9 mouse cellular contexts compared by ENCODE assay signal in the genomic region with DNA sequence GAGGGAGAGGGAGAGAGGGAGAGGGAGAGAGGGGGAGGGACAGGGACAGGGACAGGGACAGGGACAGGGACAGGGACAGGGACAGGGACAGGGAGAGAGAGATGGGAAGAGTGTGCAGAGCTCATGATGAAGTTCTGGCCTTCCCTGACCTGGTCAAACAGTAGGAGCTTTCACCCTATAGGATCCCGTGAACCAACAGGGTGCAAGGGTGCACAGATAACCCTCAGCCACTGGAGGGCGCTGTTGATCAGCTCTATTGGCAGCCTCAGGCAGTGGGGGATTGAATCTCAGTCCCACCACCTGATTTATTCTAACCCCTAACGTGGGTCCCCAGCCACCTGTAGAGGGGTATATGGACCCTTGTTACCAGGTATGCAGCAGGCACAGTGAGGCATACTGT. TPM values are rescaled to one million over a fixed set of nuclear protein-coding genes. Genes with fewer than 3 reads are reported as not detected.
DNase-seq lines count a peak whose midpoint lies in the region; ATAC-seq and TF ChIP-seq lines count a peak whose summit lies in the region.
"Had no signal": no experiment of that assay in that cellular context is flagged by ENCODE, and none has a peak within 500 bp of the region (broad histone marks: within the 10 kb centered on the region; RNA-seq: fewer than 3 reads in every experiment).

No protein-coding gene starts in this region.

- no peak overlapping the region for H3K4me3 ChIP-seq in embryonic fibroblast, embryonic 13.5 days (ENCODE audit: insufficient read depth, low read length)
- H3K4me3 ChIP-seq in hindbrain, embryonic 11.5 days (ENCODE audit: low read depth, low read length) = no peak overlapping the region
- no peak overlapping the region for H3K4me3 ChIP-seq in midbrain, embryonic 13.5 days (replicated peaks)
- H3K4me3 ChIP-seq in stomach, embryonic 15.5 days (replicated peaks) = no peak overlapping the region
- H3K4me3 ChIP-seq: lung, embryonic 15.5 days had no signal

- TF ChIP-seq CTCF in embryonic fibroblast, embryonic 13.5 days (IDR thresholded peaks at IDR 0.05; ENCODE audit: borderline replicate concordance, insufficient read depth, low read length) = peak; percentile 52; the same call in 1 of the 2 replicates

- DNase-seq in heart, adult 11 months = peak; percentile 91
- DNase-seq in heart, adult 8-10 months (ENCODE audit: low spot score) = no peak
- peak; percentile 33 to 35 for DNase-seq in adrenal gland, postnatal 36 days
- peak; percentile 72 for DNase-seq in hindbrain, embryonic 11.5 days (ENCODE audit: low spot score)
- peak; percentile 21 to 28 for DNase-seq in left cerebral cortex, postnatal 25 days (ENCODE audit: low spot score in 2 of 2)

- 0 out of 2 replicates have a peak, but pooled peaks have one; percentile 38 for ATAC-seq in hindbrain, embryonic 11.5 days (ENCODE audit: low FRiP score)
- ATAC-seq in midbrain, embryonic 13.5 days = 0 out of 2 replicates have a peak, but pooled peaks have one; percentile 37
- ATAC-seq in stomach, embryonic 15.5 days (ENCODE audit: insufficient read depth, low FRiP score, low read depth) = peak; percentile 43

- no peaks in the 10 kb centered on the region for H3K9me3 ChIP-seq in hindbrain, embryonic 11.5 days (ENCODE audit: control insufficient read depth, low read length)
- H3K9me3 ChIP-seq in midbrain, embryonic 13.5 days = peaks cover 4% of the 10 kb centered on the region; the same call in 1 of the 2 replicates
- H3K9me3 ChIP-seq in stomach, embryonic 15.5 days = no peaks in the 10 kb centered on the region
- H3K9me3 ChIP-seq: lung, embryonic 15.5 days had no signal

- H3K27ac ChIP-seq in embryonic fibroblast, embryonic 13.5 days (ENCODE audit: insufficient read depth, low read length) = no peak overlapping the region
- H3K27ac ChIP-seq in hindbrain, embryonic 11.5 days (ENCODE audit: low read depth, low read length) = no peak overlapping the region
- no peak overlapping the region for H3K27ac ChIP-seq in midbrain, embryonic 13.5 days
- H3K27ac ChIP-seq in stomach, embryonic 15.5 days = no peak overlapping the region
- H3K27ac ChIP-seq: lung, embryonic 15.5 days had no signal

- WGBS in hindbrain, embryonic 11.5 days = 10% methylated on average over 3 of the region's 3 CpGs
- 3% methylated on average over 3 of the region's 3 CpGs for WGBS in midbrain, embryonic 13.5 days
- WGBS in stomach, embryonic 15.5 days = 7% methylated on average over 3 of the region's 3 CpGs

- no peaks in the 10 kb centered on the region for H3K27me3 ChIP-seq in hindbrain, embryonic 11.5 days (ENCODE audit: control insufficient read depth, insufficient read depth, low read length)
- H3K27me3 ChIP-seq in midbrain, embryonic 13.5 days = no peaks in the 10 kb centered on the region
- no peaks in the 10 kb centered on the region for H3K27me3 ChIP-seq in stomach, embryonic 15.5 days (replicated peaks)
- H3K27me3 ChIP-seq: lung, embryonic 15.5 days had no signal

- no peaks in the 10 kb centered on the region for H3K4me1 ChIP-seq in embryonic fibroblast, embryonic 13.5 days (ENCODE audit: control insufficient read depth, insufficient read depth, low read length)
- no peaks in the 10 kb centered on the region for H3K4me1 ChIP-seq in hindbrain, embryonic 11.5 days (replicated peaks; ENCODE audit: control insufficient read depth, insufficient read depth, low read length)
- H3K4me1 ChIP-seq in midbrain, embryonic 13.5 days (replicated peaks) = no peaks in the 10 kb centered on the region
- H3K4me1 ChIP-seq in stomach, embryonic 15.5 days = no peaks in the 10 kb centered on the region
- H3K4me1 ChIP-seq: lung, embryonic 15.5 days had no signal

- no peak overlapping the region for H3K4me2 ChIP-seq in hindbrain, embryonic 11.5 days (replicated peaks; ENCODE audit: low read depth, low read length)
- no peak overlapping the region for H3K4me2 ChIP-seq in midbrain, embryonic 13.5 days (replicated peaks)
- H3K4me2 ChIP-seq in stomach, embryonic 15.5 days = no peak overlapping the region
- H3K4me2 ChIP-seq: lung, embryonic 15.5 days had no signal

- H3K36me3 ChIP-seq in hindbrain, embryonic 11.5 days (ENCODE audit: control insufficient read depth, insufficient read depth, low read length) = no peaks in the 10 kb centered on the region
- no peaks in the 10 kb centered on the region for H3K36me3 ChIP-seq in midbrain, embryonic 13.5 days
- no peaks in the 10 kb centered on the region for H3K36me3 ChIP-seq in stomach, embryonic 15.5 days
- H3K36me3 ChIP-seq: lung, embryonic 15.5 days had no signal

- intact Hi-C loops in left cerebral cortex, postnatal 25 days (cut with DNase I) = loop anchor here (5.0 kb wide), 1 partner anchor 86 kb away; no protein-coding TSS in a partner anchor

- no peak for TF ChIP-seq POLR2A in embryonic fibroblast, embryonic 13.5 days (IDR thresholded peaks at IDR 0.05; ENCODE audit: low read depth, low read length)

- H3K9ac ChIP-seq in hindbrain, embryonic 11.5 days (ENCODE audit: low read depth, low read length) = no peak overlapping the region
- H3K9ac ChIP-seq in midbrain, embryonic 13.5 days (replicated peaks) = no peak overlapping the region
- H3K9ac ChIP-seq in stomach, embryonic 15.5 days = no peak overlapping the region
- H3K9ac ChIP-seq: lung, embryonic 15.5 days had no signal

RNA-seq across cellular contexts. Expression of a gene that starts 12.8 kb away (rescaled TPM):
- under 1 TPM in 1 of 4 experiments, not detected in 3; 0.22 TPM for total RNA-seq in heart, adult 8-10 months (2022)
- not detected for total RNA-seq in adrenal gland, postnatal 36 days (2021)
- polyA plus RNA-seq in embryonic fibroblast, embryonic 13.5 days (2011; ENCODE audit: insufficient read length, low read depth, missing spikeins) = not detected in 2 replicates
- polyA plus RNA-seq in hindbrain, embryonic 11.5 days (2014; fragmentation: Nextera tagmentation; extraction: Ambion mirVana) = not detected in 2 replicates
- not detected for total RNA-seq in left cerebral cortex, postnatal 25 days (2021)
- polyA plus RNA-seq in midbrain, embryonic 13.5 days (2015; fragmentation: Nextera tagmentation; extraction: Ambion mirVana) = not detected in 2 replicates
- not detected in 2 replicates for polyA plus RNA-seq in stomach, embryonic 15.5 days (2015; fragmentation: Nextera tagmentation; extraction: Ambion mirVana)
- polyA plus RNA-seq: lung, embryonic 15.5 days had no signal

RNA-seq across cellular contexts. Expression of a gene that starts 24.4 kb away (rescaled TPM):
- not detected for total RNA-seq in heart, adult 8-10 months (2022)
- total RNA-seq in adrenal gland, postnatal 36 days (2021) = not detected
- not detected in 2 replicates for polyA plus RNA-seq in embryonic fibroblast, embryonic 13.5 days (2011; ENCODE audit: insufficient read length, low read depth, missing spikeins)
- polyA plus RNA-seq in hindbrain, embryonic 11.5 days (2014; fragmentation: Nextera tagmentation; extraction: Ambion mirVana) = not detected in 2 replicates
- not detected for total RNA-seq in left cerebral cortex, postnatal 25 days (2021)
- polyA plus RNA-seq in midbrain, embryonic 13.5 days (2015; fragmentation: Nextera tagmentation; extraction: Ambion mirVana) = not detected in 2 replicates
- polyA plus RNA-seq in stomach, embryonic 15.5 days (2015; fragmentation: Nextera tagmentation; extraction: Ambion mirVana) = 0.30 and 0.69 TPM in 2 replicates

RNA-seq across cellular contexts. Expression of a gene that starts 49.7 kb away (rescaled TPM):
- not detected for total RNA-seq in heart, adult 8-10 months (2022)
- total RNA-seq in adrenal gland, postnatal 36 days (2021) = not detected
- polyA plus RNA-seq in embryonic fibroblast, embryonic 13.5 days (2011; ENCODE audit: insufficient read length, low read depth, missing spikeins) = not detected in 2 replicates
- polyA plus RNA-seq in hindbrain, embryonic 11.5 days (2014; fragmentation: Nextera tagmentation; extraction: Ambion mirVana) = not detected in 2 replicates
- total RNA-seq in left cerebral cortex, postnatal 25 days (2021) = not detected
- not detected in 2 replicates for polyA plus RNA-seq in midbrain, embryonic 13.5 days (2015; fragmentation: Nextera tagmentation; extraction: Ambion mirVana)
- polyA plus RNA-seq in stomach, embryonic 15.5 days (2015; fragmentation: Nextera tagmentation; extraction: Ambion mirVana) = not detected in 2 replicates
- polyA plus RNA-seq: lung, embryonic 15.5 days had no signal

RNA-seq across cellular contexts. Expression of a gene that starts 51.5 kb away (rescaled TPM):
- 1 to 10 TPM; 2.4 to 4.9 (median 2.7) TPM for total RNA-seq in heart, adult 8-10 months (2022)
- 1 to 10 TPM; 3.4 to 5.9 TPM for total RNA-seq in adrenal gland, postnatal 36 days (2021)
- polyA plus RNA-seq in embryonic fibroblast, embryonic 13.5 days (2011; ENCODE audit: insufficient read length, low read depth, missing spikeins) = 0.39 TPM in 1 of 2 replicates, not detected in the other
- polyA plus RNA-seq in hindbrain, embryonic 11.5 days (2014; fragmentation: Nextera tagmentation; extraction: Ambion mirVana) = 7.6 and 9.6 TPM in 2 replicates
- 1 to 10 TPM; 1.5 to 6.4 TPM for total RNA-seq in left cerebral cortex, postnatal 25 days (2021)
- polyA plus RNA-seq in midbrain, embryonic 13.5 days (2015; fragmentation: Nextera tagmentation; extraction: Ambion mirVana) = 6.0 and 6.2 TPM in 2 replicates
- 28.8 and 33.1 TPM in 2 replicates for polyA plus RNA-seq in stomach, embryonic 15.5 days (2015; fragmentation: Nextera tagmentation; extraction: Ambion mirVana)
